Mouse (Mus musculus) liver, embryonic 14.5 days (tissue): ENCODE data around the gene Gnaq.

ENCODE experiments used
- CTCF ChIP-seq: IDR thresholded peaks from 2 replicates; pipeline ENCODE4 v1.5.1; 2016; ENCODE audit warnings: antibody characterized with exemption, low read depth, control low read depth
- EP300 ChIP-seq: IDR thresholded peaks from 2 replicates; pipeline ENCODE4 v1.6.1; 2016; ENCODE audit warnings: antibody characterized with exemption, low read depth

- TF ChIP-seq EP300 (no peak), CTCF (no peak)
Measured at GRCm38 (mm10) chr19:16168192-16168591, 35.6 kb downstream of the Gnaq start.
